Mouse (Mus musculus): ENCODE results near the gene Myo3a. TPM values are rescaled to one million over a fixed set of nuclear protein-coding genes. Genes with fewer than 3 reads are reported as not detected.

Myo3a gene
- polyA plus RNA-seq, 1 experiment from 2014 or later: not detected

- ATAC-seq: no peak
- Histone ChIP-seq H3K27me3 (replicated peaks) (peaks cover 97% of the 10 kb centered on the region), H3K36me3 (no peaks in the 10 kb centered on the region), H3K4me2 (peak overlapping the region; percentile 27), H3K4me3 (peak overlapping the region; percentile 31; the same call in 1 of the 2 replicates), H3K4me1 (peaks cover 14% of the 10 kb centered on the region), H3K9ac (no peak overlapping the region), H3K27ac (no peak overlapping the region), H3K9me3 (replicated peaks) (no peaks in the 10 kb centered on the region)
- 1% methylated on average over 60 of the region's 60 CpGs for WGBS (ENCODE audit: insufficient replicate concordance)
Measured at GRCm38 (mm10) chr2:22623111-22624070, 396.1 kb downstream of the Myo3a start.

GRCm38 (mm10) chr2:22624188-22624975 is 397.1 kb downstream of the Myo3a start:
- Histone ChIP-seq H3K36me3 (no peaks in the 10 kb centered on the region), H3K4me3 (no peak overlapping the region)
- 8% methylated on average over 27 of the region's 27 CpGs for WGBS (ENCODE audit: insufficient replicate concordance)

GRCm38 (mm10) chr2:22625096-22625960 is 398.0 kb downstream of the Myo3a start:
- Histone ChIP-seq H3K36me3 (no peaks in the 10 kb centered on the region), H3K27ac (no peak overlapping the region), H3K27me3 (replicated peaks) (peaks cover 78% of the 10 kb centered on the region), H3K9me3 (replicated peaks) (no peaks in the 10 kb centered on the region), H3K4me1 (peaks cover 14% of the 10 kb centered on the region), H3K4me3 (no peak overlapping the region), H3K9ac (no peak overlapping the region), H3K4me2 (no peak overlapping the region)
- ATAC-seq: no peak
- WGBS (ENCODE audit: insufficient replicate concordance): 22% methylated on average over 16 of the region's 16 CpGs

More at GRCm38 (mm10) chr2:22624188-22624975, 397.1 kb downstream of the Myo3a start:
- Histone ChIP-seq H3K27ac (no peak overlapping the region), H3K27me3 (replicated peaks) (peaks cover 87% of the 10 kb centered on the region), H3K4me1 (peaks cover 14% of the 10 kb centered on the region), H3K9ac (no peak overlapping the region), H3K4me2 (no peak overlapping the region), H3K9me3 (replicated peaks) (no peaks in the 10 kb centered on the region)
- ATAC-seq: no peak

- Histone ChIP-seq H3K9me3 (replicated peaks) (no peaks in the 10 kb centered on the region), H3K4me1 (peaks cover 10% of the 10 kb centered on the region), H3K36me3 (no peaks in the 10 kb centered on the region), H3K4me3 (no peak overlapping the region), H3K9ac (no peak overlapping the region), H3K4me2 (no peak overlapping the region), H3K27me3 (replicated peaks) (peaks cover 59% of the 10 kb centered on the region), H3K27ac (no peak overlapping the region)
- WGBS (ENCODE audit: insufficient replicate concordance): 27% methylated on average over 3 of the region's 3 CpGs
- ATAC-seq: no peak
Measured at GRCm38 (mm10) chr2:22627147-22627666, 399.9 kb downstream of the Myo3a start.

- WGBS (ENCODE audit: insufficient replicate concordance): 29% methylated on average over 5 of the region's 5 CpGs
- Histone ChIP-seq H3K27me3 (replicated peaks) (peaks cover 52% of the 10 kb centered on the region), H3K27ac (no peak overlapping the region), H3K4me2 (no peak overlapping the region), H3K4me3 (no peak overlapping the region), H3K36me3 (no peaks in the 10 kb centered on the region), H3K4me1 (peaks cover 7% of the 10 kb centered on the region), H3K9ac (no peak overlapping the region), H3K9me3 (replicated peaks) (no peaks in the 10 kb centered on the region)
- peak; percentile 76 for ATAC-seq
Measured at GRCm38 (mm10) chr2:22627819-22628432, 400.6 kb downstream of the Myo3a start.

GRCm38 (mm10) chr2:22634766-22635165 is 407.5 kb downstream of the Myo3a start:
- Histone ChIP-seq H3K27ac (no peak overlapping the region), H3K4me3 (no peak overlapping the region), H3K9ac (no peak overlapping the region), H3K36me3 (no peaks in the 10 kb centered on the region), H3K4me2 (no peak overlapping the region), H3K9me3 (replicated peaks) (no peaks in the 10 kb centered on the region), H3K4me1 (no peaks in the 10 kb centered on the region), H3K27me3 (replicated peaks) (no peaks in the 10 kb centered on the region)
- 34% methylated on average over 8 of the region's 8 CpGs for WGBS (ENCODE audit: insufficient replicate concordance)
- no peak for ATAC-seq

- Histone ChIP-seq H3K4me2 (no peak overlapping the region), H3K9ac (no peak overlapping the region), H3K9me3 (replicated peaks) (no peaks in the 10 kb centered on the region), H3K36me3 (no peaks in the 10 kb centered on the region), H3K27me3 (replicated peaks) (no peaks in the 10 kb centered on the region), H3K27ac (no peak overlapping the region), H3K4me1 (no peaks in the 10 kb centered on the region), H3K4me3 (no peak overlapping the region)
- WGBS (ENCODE audit: insufficient replicate concordance): 57% methylated on average over 1 of the region's 1 CpGs
- ATAC-seq: no peak
Measured at GRCm38 (mm10) chr2:22646134-22646533, 418.8 kb downstream of the Myo3a start.

- no peak for ATAC-seq
- no peak overlapping the region for H3K4me3 ChIP-seq
- H3K27me3 ChIP-seq (replicated peaks): no peaks in the 10 kb centered on the region
- 62% methylated on average over 1 of the region's 1 CpGs for WGBS (ENCODE audit: insufficient replicate concordance)
- no peak overlapping the region for H3K9ac ChIP-seq
- H3K36me3 ChIP-seq: no peaks in the 10 kb centered on the region
- no peaks in the 10 kb centered on the region for H3K4me1 ChIP-seq
- H3K9me3 ChIP-seq (replicated peaks): no peaks in the 10 kb centered on the region
- no peak overlapping the region for H3K27ac ChIP-seq
- no peak overlapping the region for H3K4me2 ChIP-seq
Measured at GRCm38 (mm10) chr2:22648394-22648793, 421.1 kb downstream of the Myo3a start.

GRCm38 (mm10) chr2:22651826-22652225 is 424.5 kb downstream of the Myo3a start:
- Histone ChIP-seq H3K36me3 (no peaks in the 10 kb centered on the region), H3K27ac (no peak overlapping the region), H3K9me3 (replicated peaks) (no peaks in the 10 kb centered on the region), H3K9ac (no peak overlapping the region), H3K27me3 (replicated peaks) (no peaks in the 10 kb centered on the region), H3K4me1 (no peaks in the 10 kb centered on the region), H3K4me2 (no peak overlapping the region), H3K4me3 (no peak overlapping the region)
- ATAC-seq: no peak
- WGBS (ENCODE audit: insufficient replicate concordance): 65% methylated on average over 4 of the region's 4 CpGs

- no peak for ATAC-seq
- H3K4me3 ChIP-seq: no peak overlapping the region
- H3K27ac ChIP-seq: no peak overlapping the region
- H3K9ac ChIP-seq: no peak overlapping the region
- no peaks in the 10 kb centered on the region for H3K4me1 ChIP-seq
- no peaks in the 10 kb centered on the region for H3K36me3 ChIP-seq
- no peaks in the 10 kb centered on the region for H3K9me3 ChIP-seq (replicated peaks)
- no peak overlapping the region for H3K4me2 ChIP-seq
- H3K27me3 ChIP-seq (replicated peaks): no peaks in the 10 kb centered on the region
- 51% methylated on average over 1 of the region's 1 CpGs for WGBS (ENCODE audit: insufficient replicate concordance)
Measured at GRCm38 (mm10) chr2:22663731-22664130, 436.4 kb downstream of the Myo3a start.

Data from liver, embryonic 12.5 days (tissue).